Mouse (Mus musculus) C2C12 (cell line): ENCODE measurements around the gene Orm1. TPM values are rescaled to one million over a fixed set of nuclear protein-coding genes. Genes with fewer than 3 reads are reported as not detected.

Experiments
- H3K27me3 ChIP-seq: one replicate; pipeline ENCODE4 v1.6.1; 2011; ENCODE audit not compliant: control insufficient read depth, insufficient read depth, insufficient read length
- H3K36me3 ChIP-seq: one replicate; pipeline ENCODE4 v1.6.1; 2011; ENCODE audit not compliant: control insufficient read depth, insufficient read depth
- H3K4me3 ChIP-seq: one replicate; pipeline ENCODE4 v1.5.1; 2011; ENCODE audit warnings: mild to moderate bottlenecking, control low read depth; ENCODE audit not compliant: poor library complexity, insufficient read depth, severe bottlenecking
- H3K79me2 ChIP-seq: one replicate; pipeline ENCODE4 v1.6.1; 2011; ENCODE audit not compliant: control insufficient read depth, insufficient read depth
- H3K79me3 ChIP-seq: one replicate; pipeline ENCODE4 v1.6.1; 2011; ENCODE audit warnings: low read depth, control low read depth
- H3ac ChIP-seq: one replicate; pipeline ENCODE3; 2011; ENCODE audit warnings: low read depth; ENCODE audit not compliant: control insufficient read depth, insufficient read length
- CEBPB ChIP-seq: IDR thresholded peaks from one replicate; pipeline ENCODE4 v1.6.1; 2011; ENCODE audit warnings: low read depth, mild to moderate bottlenecking, control low read depth, moderate library complexity
- CTCF ChIP-seq: IDR thresholded peaks from one replicate; pipeline ENCODE4 v1.5.1; 2011; ENCODE audit not compliant: control insufficient read depth, insufficient read depth, insufficient read length
- FOSL1 ChIP-seq: IDR thresholded peaks from one replicate; pipeline ENCODE4 v1.8.0; 2011; ENCODE audit warnings: mild to moderate bottlenecking, low read length; ENCODE audit not compliant: poor library complexity, insufficient read depth, severe bottlenecking
- MAX ChIP-seq: IDR thresholded peaks from one replicate; pipeline ENCODE4 v1.6.1; 2011; ENCODE audit warnings: mild to moderate bottlenecking, control low read depth
- MYOD1 ChIP-seq: IDR thresholded peaks from one replicate; pipeline ENCODE4 v1.6.1; 2011; ENCODE audit warnings: low read depth; ENCODE audit not compliant: control insufficient read depth, insufficient read length
- MYOG ChIP-seq: IDR thresholded peaks from one replicate; pipeline ENCODE4 v1.6.1; 2011; ENCODE audit not compliant: control insufficient read depth, insufficient read length; ENCODE audit errors: extremely low read depth
- USF1 ChIP-seq: IDR thresholded peaks from one replicate; pipeline ENCODE4 v1.6.1; 2011; ENCODE audit warnings: low read depth, mild to moderate bottlenecking, control low read depth, moderate library complexity
- long read RNA-seq, 2 experiments: library from polyadenylated mRNA; unstranded; transcript quantifications; one replicate each; pipeline ENCODE4 v2.0.0; 2019 to 2020
- polyA plus RNA-seq: library from polyadenylated mRNA; unstranded; fragments of >200 nt; fragmentation: generic; extraction: Trizol; gene quantifications from one replicate; pipeline ENCODE4 v1.2.1, GENCODE M21; 2012; ENCODE audit warnings: missing spikeins

Gene Orm1
- polyA plus RNA-seq: 0.05 TPM
- long read RNA-seq, experiment 1: 0 reads
- long read RNA-seq, experiment 2: 0 reads

DNA sequence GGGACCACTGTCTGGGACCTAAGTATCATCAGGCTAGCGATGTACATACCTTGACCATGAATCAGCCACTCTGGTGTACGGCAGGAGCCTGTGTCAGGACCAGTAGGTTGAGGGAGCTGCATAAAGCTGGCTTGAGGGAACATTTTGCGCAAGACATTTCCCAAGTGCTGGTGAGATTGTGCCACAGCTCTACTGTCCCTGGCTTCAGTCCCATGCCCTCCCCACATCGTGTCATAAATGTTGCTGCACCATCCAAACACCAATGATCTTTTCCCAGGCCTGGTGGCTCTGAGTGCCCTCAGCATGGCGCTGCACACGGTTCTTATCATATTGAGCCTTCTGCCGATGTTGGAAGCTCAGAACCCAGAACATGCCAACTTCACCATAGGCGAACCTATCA lies at the start of gene Orm1:
Gene Orm1 (plus strand): TSS at position 266 of the 400 bp plus-strand sequence.
- H3K27me3 ChIP-seq: peaks cover 3% of the 10 kb centered on the region
- H3K4me3 ChIP-seq: no peak within 1 kb of the TSS
- TF ChIP-seq CEBPB (peak; percentile 65), MYOD1 (no peak)
- no peak within 1 kb of the TSS for H3ac ChIP-seq
- H3K79me3 ChIP-seq: no peaks in the 10 kb centered on the region
- no peaks in the 10 kb centered on the region for H3K79me2 ChIP-seq
- H3K36me3 ChIP-seq: no peaks in the 10 kb centered on the region

DNA sequence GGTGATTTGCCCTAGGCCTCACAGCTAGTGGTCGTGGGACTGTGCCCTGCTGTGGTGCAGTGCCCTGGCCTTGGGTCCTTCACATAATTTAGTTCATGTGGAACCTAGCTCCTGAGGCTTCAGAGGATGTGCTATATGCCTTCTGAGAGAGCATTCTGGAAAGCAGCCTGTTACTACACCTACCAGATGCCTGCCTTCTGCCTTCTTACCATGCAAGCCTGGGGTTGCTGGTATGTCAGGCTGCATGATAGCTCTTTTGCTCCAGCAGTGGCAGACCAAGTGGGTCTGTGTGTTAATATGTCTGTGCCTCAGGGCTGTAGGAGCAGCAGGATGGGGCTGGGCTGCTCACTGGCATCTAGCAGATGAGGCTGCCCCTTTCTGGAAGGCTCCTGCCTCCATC lies 48.7 kb upstream of the Orm1 start:
- H3K27me3 ChIP-seq: peaks cover 11% of the 10 kb centered on the region
- H3K79me2 ChIP-seq: no peaks in the 10 kb centered on the region
- H3K79me3 ChIP-seq: no peaks in the 10 kb centered on the region
- no peak overlapping the region for H3K4me3 ChIP-seq
- no peak for TF ChIP-seq MAX
- no peak for TF ChIP-seq MYOD1
- TF ChIP-seq CEBPB: no peak
- TF ChIP-seq CTCF: no peak
- TF ChIP-seq USF1: no peak
- no peak for TF ChIP-seq MYOG
- no peak for TF ChIP-seq FOSL1
- H3ac ChIP-seq: no peak overlapping the region
- no peaks in the 10 kb centered on the region for H3K36me3 ChIP-seq

DNA sequence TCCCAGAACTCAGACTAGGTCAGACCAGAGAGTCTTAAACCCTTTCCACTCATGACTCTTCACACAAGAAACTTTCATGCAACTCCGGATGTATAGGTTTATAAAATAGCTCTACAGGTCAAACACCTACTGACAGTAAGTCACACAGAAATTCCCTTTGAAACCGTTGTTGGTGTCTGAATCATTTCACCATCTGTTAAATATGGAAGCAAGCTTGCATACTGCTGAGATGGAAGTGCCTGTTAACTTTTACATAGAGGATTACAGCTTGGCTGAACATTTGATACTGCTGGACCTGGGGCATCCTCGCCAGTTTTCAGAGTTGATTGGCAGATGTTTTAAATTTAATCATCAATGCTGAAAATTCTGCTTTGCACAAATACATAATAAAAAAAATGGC lies 48.1 kb upstream of the Orm1 start:
- H3K4me3 ChIP-seq: no peak overlapping the region
- no peaks in the 10 kb centered on the region for H3K79me3 ChIP-seq
- no peaks in the 10 kb centered on the region for H3K79me2 ChIP-seq
- H3K36me3 ChIP-seq: no peaks in the 10 kb centered on the region
- peaks cover 12% of the 10 kb centered on the region for H3K27me3 ChIP-seq
- no peak overlapping the region for H3ac ChIP-seq
- no peak for TF ChIP-seq CEBPB
- TF ChIP-seq MAX: no peak
- no peak for TF ChIP-seq CTCF
- TF ChIP-seq MYOG: no peak
- TF ChIP-seq FOSL1: no peak
- no peak for TF ChIP-seq MYOD1
- no peak for TF ChIP-seq USF1

DNA sequence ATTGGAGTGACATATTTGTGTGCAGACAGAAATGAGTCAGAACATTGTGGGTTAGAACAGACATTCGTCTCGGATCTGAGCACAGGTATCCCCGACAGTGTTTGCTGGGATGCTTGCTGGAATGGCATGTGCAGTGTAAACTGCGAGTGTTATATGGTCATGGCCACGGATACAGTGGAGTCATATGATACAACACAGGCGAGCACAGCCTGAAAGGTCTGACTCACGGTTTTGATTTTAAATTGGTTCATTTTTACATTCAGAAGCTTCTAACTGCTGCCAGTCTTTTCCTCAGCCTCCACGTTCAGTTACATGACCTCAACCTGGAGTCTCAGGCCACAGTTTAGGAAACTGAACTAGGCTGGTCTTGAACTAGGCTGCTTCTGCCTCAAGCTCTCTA lies 47.5 kb upstream of the Orm1 start:
- TF ChIP-seq FOSL1 (no peak), MAX (no peak), USF1 (no peak), CEBPB (no peak), CTCF (no peak), MYOD1 (no peak), MYOG (no peak)
- Histone ChIP-seq H3K79me2 (no peaks in the 10 kb centered on the region), H3K79me3 (no peaks in the 10 kb centered on the region), H3K36me3 (no peaks in the 10 kb centered on the region), H3ac (peak overlapping the region; percentile 3), H3K27me3 (peaks cover 8% of the 10 kb centered on the region), H3K4me3 (no peak overlapping the region)

DNA sequence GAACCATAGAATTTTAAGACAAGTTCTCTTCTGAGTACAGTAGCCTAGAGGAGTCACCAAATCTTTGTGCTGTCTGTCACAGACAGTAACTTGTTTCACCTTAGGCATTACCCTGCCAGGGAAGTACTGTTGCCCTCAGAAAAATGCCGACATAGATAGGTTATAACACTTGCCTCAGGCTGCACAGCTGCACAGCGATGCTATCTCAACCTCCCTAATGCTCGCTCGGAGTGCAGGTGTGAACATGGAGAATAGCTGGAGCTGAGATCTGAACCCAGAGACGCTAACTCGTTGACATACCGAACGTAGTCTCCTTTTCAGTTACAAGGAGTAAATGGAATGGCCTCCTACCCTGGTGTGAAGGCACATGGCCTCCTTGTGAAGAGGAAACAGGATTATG lies 46.2 kb upstream of the Orm1 start:
- H3K36me3 ChIP-seq: no peaks in the 10 kb centered on the region

DNA sequence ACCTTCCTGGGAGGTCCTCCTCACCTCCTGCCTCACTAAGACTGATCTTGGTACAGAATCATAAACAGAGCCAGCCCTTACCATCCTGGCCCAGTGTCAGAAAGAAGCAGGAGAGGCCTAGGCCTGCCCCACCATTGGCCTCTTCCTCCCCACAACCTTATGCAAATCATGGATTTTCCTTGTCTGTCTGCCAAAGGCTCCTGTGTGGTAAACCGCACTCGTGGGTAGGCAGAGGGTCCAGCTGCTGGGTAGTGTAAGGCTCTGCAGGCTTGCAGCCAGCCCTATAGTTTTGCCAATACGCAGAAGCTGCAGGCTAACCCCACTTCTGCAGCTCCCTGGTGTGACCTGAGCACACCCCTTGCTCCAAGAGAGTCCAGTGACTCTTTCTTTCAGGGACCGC lies 41.7 kb upstream of the Orm1 start:
- H3K4me3 ChIP-seq: no peak overlapping the region
- H3K27me3 ChIP-seq: peaks cover 32% of the 10 kb centered on the region
- no peaks in the 10 kb centered on the region for H3K79me3 ChIP-seq
- no peak overlapping the region for H3ac ChIP-seq
- no peak for TF ChIP-seq CTCF
- TF ChIP-seq MAX: no peak
- no peaks in the 10 kb centered on the region for H3K79me2 ChIP-seq
- no peaks in the 10 kb centered on the region for H3K36me3 ChIP-seq

More for the DNA sequence above, 46.2 kb upstream of the Orm1 start:
- Histone ChIP-seq H3K4me3 (no peak overlapping the region), H3K79me3 (no peaks in the 10 kb centered on the region), H3K79me2 (no peaks in the 10 kb centered on the region), H3ac (no peak overlapping the region), H3K27me3 (peaks cover 15% of the 10 kb centered on the region)
- no peak for TF ChIP-seq FOSL1
- no peak for TF ChIP-seq MYOD1
- no peak for TF ChIP-seq MYOG
- TF ChIP-seq CEBPB: no peak
- TF ChIP-seq USF1: no peak
- TF ChIP-seq CTCF: no peak
- no peak for TF ChIP-seq MAX

DNA sequence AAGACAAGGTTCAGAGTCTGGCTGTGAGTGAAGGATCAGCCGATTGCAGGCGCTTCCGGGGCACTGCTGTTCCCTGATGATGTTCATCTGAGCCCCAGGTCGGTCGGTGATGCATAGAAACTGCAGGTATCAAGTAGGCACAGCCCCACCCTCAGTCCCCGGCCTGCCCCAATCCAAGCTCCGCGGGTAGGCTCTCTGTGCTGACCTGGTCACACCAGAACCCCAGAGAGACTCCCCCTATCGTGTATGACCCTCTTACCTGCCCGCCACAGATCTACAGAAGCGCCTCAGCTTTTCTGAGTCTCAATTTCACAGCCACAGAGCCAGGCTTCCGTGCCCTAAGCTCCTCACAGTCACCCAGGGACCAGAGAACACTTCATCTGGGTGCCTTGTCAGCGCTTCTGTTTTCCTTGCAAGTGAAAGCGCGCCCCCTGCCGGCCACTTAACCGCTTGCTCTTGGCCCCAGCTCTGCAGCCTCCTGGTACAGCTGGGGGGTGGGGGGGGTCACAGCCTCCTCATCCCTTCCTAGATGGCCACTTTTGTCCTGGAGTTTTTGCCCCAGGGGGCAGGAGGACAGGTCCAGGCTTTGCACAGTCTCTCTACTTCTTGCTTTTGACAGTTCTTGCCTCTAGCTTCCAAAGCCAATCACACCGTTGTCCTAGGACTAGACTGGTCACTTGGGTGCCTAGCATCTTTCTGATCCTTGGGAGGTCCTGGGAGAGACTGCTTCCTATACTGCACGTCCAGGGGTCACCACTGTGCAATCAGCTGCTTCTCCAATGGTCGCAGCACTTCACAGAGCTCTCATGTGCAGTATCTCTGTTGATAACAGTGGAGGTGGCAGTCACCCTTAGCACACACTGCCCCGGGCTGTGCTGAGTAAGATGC lies 36.9 kb upstream of the Orm1 start:
- Histone ChIP-seq H3K36me3 (no peaks in the 10 kb centered on the region), H3K79me2 (no peaks in the 10 kb centered on the region)
- no peak for TF ChIP-seq MYOD1
- peak; percentile 60 for TF ChIP-seq CTCF

More for the DNA sequence above, 36.9 kb upstream of the Orm1 start:
- Histone ChIP-seq H3K27me3 (peaks cover 25% of the 10 kb centered on the region), H3K79me3 (no peaks in the 10 kb centered on the region), H3K4me3 (no peak overlapping the region), H3ac (no peak overlapping the region)
